Mouse (Mus musculus) ES-E14 (cell line): ENCODE results near the gene Rgmb. TPM values are rescaled to one million over a fixed set of nuclear protein-coding genes. Genes with fewer than 3 reads are reported as not detected.

Source experiments
- DNase-seq: peaks from one replicate; pipeline ENCODE4 v3.0.0-alpha.2; 2013; ENCODE audit warnings: low read depth, low spot score
- H3K27ac ChIP-seq: 2 replicates; pipeline ENCODE4 v1.5.1; 2012; ENCODE audit warnings: low read depth, mild to moderate bottlenecking, low read length, moderate library complexity, mixed read lengths; ENCODE audit not compliant: poor library complexity, insufficient read depth, severe bottlenecking
- H3K36me3 ChIP-seq: 2 replicates; pipeline ENCODE4 v1.6.1; 2012; ENCODE audit warnings: mild to moderate bottlenecking, low read length, moderate library complexity, mixed read lengths; ENCODE audit not compliant: control insufficient read depth, poor library complexity, insufficient read depth, severe bottlenecking
- H3K4me1 ChIP-seq, 2 experiments: fragments of 150-350 bp in 1 of 2; sonication (generic) in 1 of 2; 2 replicates each; pipeline ENCODE4 v1.6.1; 2012; ENCODE audit warnings: low read length in 2 of 2, mild to moderate bottlenecking in 1 of 2, mixed read lengths in 1 of 2; ENCODE audit not compliant: control insufficient read depth in 2 of 2, insufficient read depth in 2 of 2, poor library complexity in 1 of 2
- H3K4me3 ChIP-seq, 2 experiments: fragments of 150-350 bp in 1 of 2; sonication (generic) in 1 of 2; 2 replicates each; pipeline ENCODE4 v1.5.1; 2012; ENCODE audit warnings: low read length in 2 of 2, low read depth in 1 of 2, mild to moderate bottlenecking in 1 of 2, mixed read lengths in 1 of 2; ENCODE audit not compliant: insufficient read depth in 1 of 2, poor library complexity in 1 of 2, severe bottlenecking in 1 of 2
- H3K9ac ChIP-seq: 2 replicates; pipeline ENCODE4 v1.6.1; 2012; ENCODE audit warnings: low read depth, mild to moderate bottlenecking, low read length, mixed read lengths; ENCODE audit not compliant: poor library complexity, insufficient read depth, severe bottlenecking
- H3K9me3 ChIP-seq: fragments of 150-350 bp; sonication (generic); 2 replicates; pipeline ENCODE4 v1.6.1; 2012; ENCODE audit warnings: low read depth, mild to moderate bottlenecking, low read length; ENCODE audit not compliant: control insufficient read depth, insufficient read depth
- CHD2 ChIP-seq: IDR thresholded peaks from 2 replicates; pipeline ENCODE4 v1.6.1; 2014; ENCODE audit warnings: mild to moderate bottlenecking, low read depth, low read length, inconsistent platforms
- HCFC1 ChIP-seq: IDR thresholded peaks from 2 replicates; pipeline ENCODE4 v1.6.1; 2012; ENCODE audit warnings: low read length, inconsistent platforms, borderline replicate concordance; ENCODE audit not compliant: insufficient read depth
- MAFK ChIP-seq: IDR thresholded peaks from 2 replicates; pipeline ENCODE4 v1.6.1; 2014; ENCODE audit warnings: mild to moderate bottlenecking, low read depth, low read length, inconsistent platforms; ENCODE audit not compliant: insufficient read depth
- ZC3H11A ChIP-seq: IDR thresholded peaks from 2 replicates; pipeline ENCODE4 v1.6.1; 2012; ENCODE audit warnings: low read depth, mild to moderate bottlenecking, inconsistent platforms, low read length, borderline replicate concordance
- ZNF384 ChIP-seq: IDR thresholded peaks from 2 replicates; pipeline ENCODE4 v1.6.1; 2012; ENCODE audit warnings: low read depth, low read length, inconsistent platforms
- in situ Hi-C, 2 experiments: fragments of 600-800 bp; cut with MboI; formaldehyde crosslinking; loops; one replicate each; pipeline ENCODE4 v1.15.1; 2025; ENCODE audit warnings: low sequenced_read_pairs in 2 of 2, inconsistent platforms in 1 of 2; ENCODE audit not compliant: unreplicated experiment in 2 of 2
- total RNA-seq: library from RNA; depleted of rRNA; stranded (reverse); fragments of 300-350 nt; gene quantifications from 2 replicates; pipeline ENCODE4 v1.2.3, GENCODE M21; 2012; rRNA removed

Gene Rgmb
- total RNA-seq, 1 experiment = 7.2 TPM

DNA sequence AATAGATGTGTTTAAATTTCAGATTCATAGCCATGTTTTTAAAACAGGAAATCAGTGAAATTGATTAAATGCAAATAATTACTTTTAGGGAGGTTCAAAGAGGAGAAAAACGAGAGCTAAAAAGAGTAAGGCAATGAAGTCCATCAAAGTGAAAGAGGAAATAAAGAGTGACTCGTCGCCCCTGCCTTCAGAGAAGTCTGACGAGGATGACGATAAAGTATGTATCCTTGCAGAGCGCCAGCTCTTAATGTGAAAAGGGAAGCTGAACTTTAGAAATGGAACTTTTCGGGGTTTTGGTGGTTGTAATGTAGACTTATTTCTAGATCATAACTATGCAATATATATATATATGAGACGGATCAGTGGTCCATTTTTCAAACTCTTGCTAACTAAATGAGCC is 69.6 kb downstream of the Rgmb start:
- Histone ChIP-seq H3K9me3 (no peaks in the 10 kb centered on the region), H3K4me3 (no peak overlapping the region), H3K27ac (no peak overlapping the region), H3K36me3 (peaks cover 15% of the 10 kb centered on the region), H3K4me1 (no peaks in the 10 kb centered on the region), H3K9ac (no peak overlapping the region)
- DNase-seq = no peak
- in situ Hi-C loops = no loop called here
- TF ChIP-seq MAFK (no peak), ZC3H11A (no peak), ZNF384 (no peak), HCFC1 (no peak), CHD2 (no peak)

Other genes starting within 250 kb of the Rgmb start
- gene Chd1, start 126.1 kb downstream of the Rgmb start, total RNA-seq = 34.8 and 39.8 TPM in 2 replicates